Mouse (Mus musculus): ENCODE data around the gene Tns4. TPM values are rescaled to one million over a fixed set of nuclear protein-coding genes. Genes with fewer than 3 reads are reported as not detected.

Gene Tns4
- total and polyA plus RNA-seq, 3 experiments: 0.03 TPM; not detected in 2

DNA sequence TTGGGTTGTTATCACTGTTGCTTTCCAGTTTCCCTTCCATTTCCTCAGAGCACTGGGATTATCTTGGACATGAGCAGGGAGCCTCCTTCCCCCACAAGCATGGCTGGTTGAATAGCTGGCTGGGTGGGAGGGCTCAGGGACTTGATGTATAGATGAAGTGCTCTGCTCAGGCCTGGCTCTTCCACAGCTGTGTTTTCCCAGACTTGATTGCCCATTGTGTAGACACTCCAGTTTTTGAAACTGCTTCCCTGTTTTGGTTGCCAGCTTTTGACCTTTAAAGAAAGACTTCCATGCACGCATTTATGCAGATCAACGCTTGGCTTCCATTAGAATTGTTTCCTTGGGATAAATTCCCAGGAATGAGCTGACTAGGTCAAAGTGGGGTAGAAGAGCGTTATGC lies 33.6 kb upstream of the Tns4 start:
- Histone ChIP-seq H3K27ac (ENCODE audit: control insufficient read depth, low read depth, low read length) (no peak overlapping the region), H3K79me2 (ENCODE audit: control insufficient read depth, insufficient read depth, low read length, poor library complexity) (no peaks in the 10 kb centered on the region), H3K4me3 (ENCODE audit: control insufficient read depth in 1 of 2, insufficient read depth in 1 of 2, low read depth in 2 of 2, low read length in 2 of 2) (no peak overlapping the region), H3K9me3 (replicated peaks; ENCODE audit: insufficient read depth, low read length) (no peaks in the 10 kb centered on the region), H3K9ac (ENCODE audit: control insufficient read depth, low read depth, low read length, poor library complexity, severe bottlenecking) (no peak overlapping the region), H3K4me1 (ENCODE audit: control insufficient read depth in 1 of 2, insufficient read depth in 2 of 2, low read length in 2 of 2) (peaks cover 0 to 18% of the 10 kb centered on the region in 2 experiments; a peak in 2 of 4 replicates), H3K27me3 (ENCODE audit: control insufficient read depth in 1 of 2, insufficient read depth in 2 of 2, low read length in 2 of 2) (no peaks in the 10 kb centered on the region), H3K36me3 (ENCODE audit: control insufficient read depth in 1 of 2, insufficient read depth in 2 of 2, low read length in 2 of 2) (peaks cover 0 to 6% of the 10 kb centered on the region in 2 experiments; a peak in 2 of 4 replicates)
- TF ChIP-seq MEF2A (IDR thresholded peaks at IDR 0.05; ENCODE audit: extremely low read depth, insufficient replicate concordance, low read depth, low read length, poor library complexity, severe bottlenecking) (no peak), NRF1 (IDR thresholded peaks at IDR 0.05; ENCODE audit: insufficient read depth, low read depth, low read length, poor library complexity, severe bottlenecking) (no peak), MAFK (IDR thresholded peaks at IDR 0.05; ENCODE audit: borderline replicate concordance, low read depth, low read length) (no peak), E2F4 (IDR thresholded peaks at IDR 0.05; ENCODE audit: borderline replicate concordance, low read depth, low read length) (no peak), MAZ (IDR thresholded peaks at IDR 0.05; ENCODE audit: low read depth, low read length) (no peak), ZNF384 (IDR thresholded peaks at IDR 0.05; ENCODE audit: low read depth, low read length) (no peak), RAD21 (IDR thresholded peaks at IDR 0.05; ENCODE audit: low read depth, low read length) (no peak), MAX (IDR thresholded peaks at IDR 0.05; ENCODE audit: low read length) (no peak), SMC3 (IDR thresholded peaks at IDR 0.05; ENCODE audit: low read depth, low read length) (no peak), MYB (IDR thresholded peaks at IDR 0.05; ENCODE audit: low read depth, low read length) (no peak), GATA1 (IDR thresholded peaks at IDR 0.05; ENCODE audit: low read depth, low read length) (no peak), CTCF (IDR thresholded peaks at IDR 0.05 in 2 of 3, conservative IDR thresholded peaks at IDR 0.05 in 1 of 3; ENCODE audit: control insufficient read depth in 1 of 3, insufficient read depth in 1 of 3, low read depth in 2 of 3, low read length in 3 of 3, poor library complexity in 1 of 3, severe bottlenecking in 1 of 3) (no peak), USF2 (IDR thresholded peaks at IDR 0.05; ENCODE audit: borderline replicate concordance in 1 of 2, insufficient read depth in 1 of 2, low read depth in 1 of 2, low read length in 2 of 2) (no peak), ZC3H11A (IDR thresholded peaks at IDR 0.05; ENCODE audit: low read depth, low read length) (no peak), ELF1 (IDR thresholded peaks at IDR 0.05; ENCODE audit: low read depth, low read length) (no peak), MYC (IDR thresholded peaks at IDR 0.05; ENCODE audit: low read depth, low read length) (no peak)
- no peak for DNase-seq (ENCODE audit: low read depth, low spot score)

DNA sequence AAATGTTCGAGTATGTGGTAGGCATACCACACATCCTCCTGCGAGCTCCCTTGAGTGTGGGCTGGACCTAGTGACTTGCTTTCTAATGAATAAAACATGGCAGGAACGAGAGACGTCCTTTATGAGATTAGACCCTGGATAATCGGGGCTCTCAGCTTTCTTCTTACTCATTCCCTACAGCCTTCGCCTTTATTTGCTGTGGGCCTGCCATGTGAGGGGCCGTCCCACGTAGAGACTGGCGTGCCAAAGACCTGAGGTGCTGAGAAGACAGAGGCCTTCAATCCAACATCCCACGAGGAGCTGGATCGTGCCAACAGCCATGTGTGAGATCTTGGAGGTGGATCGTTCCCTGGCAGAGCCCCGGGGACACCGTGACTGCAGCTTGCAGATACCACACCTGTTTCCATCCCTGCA lies 32.1 kb upstream of the Tns4 start:
- Histone ChIP-seq H3K36me3 (ENCODE audit: control insufficient read depth in 1 of 2, insufficient read depth in 2 of 2, low read length in 2 of 2) (no peaks in the 10 kb centered on the region), H3K79me2 (ENCODE audit: control insufficient read depth, insufficient read depth, low read length, poor library complexity) (no peaks in the 10 kb centered on the region), H3K9me3 (replicated peaks; ENCODE audit: insufficient read depth, low read length) (no peaks in the 10 kb centered on the region), H3K4me3 (ENCODE audit: control insufficient read depth in 1 of 2, insufficient read depth in 1 of 2, low read depth in 2 of 2, low read length in 2 of 2) (no peak overlapping the region), H3K9ac (ENCODE audit: control insufficient read depth, low read depth, low read length, poor library complexity, severe bottlenecking) (no peak overlapping the region), H3K4me1 (ENCODE audit: control insufficient read depth in 1 of 2, insufficient read depth in 2 of 2, low read length in 2 of 2) (peaks cover 0 to 6% of the 10 kb centered on the region in 2 experiments; a peak in 1 of 4 replicates), H3K27me3 (ENCODE audit: control insufficient read depth in 1 of 2, insufficient read depth in 2 of 2, low read length in 2 of 2) (no peaks in the 10 kb centered on the region), H3K27ac (ENCODE audit: control insufficient read depth, low read depth, low read length) (no peak overlapping the region)
- DNase-seq (ENCODE audit: low read depth, low spot score): no peak
- no peak for TF ChIP-seq RAD21 (IDR thresholded peaks at IDR 0.05; ENCODE audit: low read depth, low read length)
- TF ChIP-seq ZNF384 (IDR thresholded peaks at IDR 0.05; ENCODE audit: low read depth, low read length): no peak
- TF ChIP-seq EP300 (IDR thresholded peaks at IDR 0.05; ENCODE audit: low read depth in 1 of 2, low read length in 2 of 2): no peak
- no peak for TF ChIP-seq UBTF (IDR thresholded peaks at IDR 0.05; ENCODE audit: borderline replicate concordance, insufficient read depth, low read depth, low read length)
- no peak for TF ChIP-seq CHD1 (IDR thresholded peaks at IDR 0.05; ENCODE audit: low read depth, low read length)
- TF ChIP-seq GABPA (IDR thresholded peaks at IDR 0.05; ENCODE audit: low read depth, low read length): no peak
- no peak for TF ChIP-seq MXI1 (IDR thresholded peaks at IDR 0.05; ENCODE audit: low read depth, low read length)
- no peak for TF ChIP-seq TCF12 (IDR thresholded peaks at IDR 0.05; ENCODE audit: low read depth, low read length)
- TF ChIP-seq USF1 (IDR thresholded peaks at IDR 0.05; ENCODE audit: low read depth, low read length): no peak
- TF ChIP-seq MYB (IDR thresholded peaks at IDR 0.05; ENCODE audit: low read depth, low read length): no peak
- TF ChIP-seq HCFC1 (IDR thresholded peaks at IDR 0.05; ENCODE audit: low read depth, low read length): no peak
- no peak for TF ChIP-seq MEF2A (IDR thresholded peaks at IDR 0.05; ENCODE audit: extremely low read depth, insufficient replicate concordance, low read depth, low read length, poor library complexity, severe bottlenecking)
- no peak for TF ChIP-seq MYC (IDR thresholded peaks at IDR 0.05; ENCODE audit: low read depth, low read length)
- no peak for TF ChIP-seq CTCF (IDR thresholded peaks at IDR 0.05 in 2 of 3, conservative IDR thresholded peaks at IDR 0.05 in 1 of 3; ENCODE audit: control insufficient read depth in 1 of 3, insufficient read depth in 1 of 3, low read depth in 2 of 3, low read length in 3 of 3, poor library complexity in 1 of 3, severe bottlenecking in 1 of 3)
- no peak for TF ChIP-seq KAT2A (conservative IDR thresholded peaks at IDR 0.05; ENCODE audit: low read depth, low read length)
- no peak for TF ChIP-seq NRF1 (IDR thresholded peaks at IDR 0.05; ENCODE audit: insufficient read depth, low read depth, low read length, poor library complexity, severe bottlenecking)
- TF ChIP-seq BHLHE40 (IDR thresholded peaks at IDR 0.05; ENCODE audit: borderline replicate concordance, low read depth, low read length): no peak
- TF ChIP-seq POLR2AphosphoS2 (IDR thresholded peaks at IDR 0.05; ENCODE audit: low read length): no peak
- TF ChIP-seq MAFK (IDR thresholded peaks at IDR 0.05; ENCODE audit: borderline replicate concordance, low read depth, low read length): no peak
- no peak for TF ChIP-seq ETS1 (IDR thresholded peaks at IDR 0.05; ENCODE audit: low read depth, low read length)
